Mouse (Mus musculus): ENCODE measurements around the gene Rassf5. TPM values are rescaled to one million over a fixed set of nuclear protein-coding genes. Genes with fewer than 3 reads are reported as not detected.

Rassf5 gene
- total RNA-seq, 2 experiments from 2014 or later, result 11.1 to 14.1 TPM

DNA sequence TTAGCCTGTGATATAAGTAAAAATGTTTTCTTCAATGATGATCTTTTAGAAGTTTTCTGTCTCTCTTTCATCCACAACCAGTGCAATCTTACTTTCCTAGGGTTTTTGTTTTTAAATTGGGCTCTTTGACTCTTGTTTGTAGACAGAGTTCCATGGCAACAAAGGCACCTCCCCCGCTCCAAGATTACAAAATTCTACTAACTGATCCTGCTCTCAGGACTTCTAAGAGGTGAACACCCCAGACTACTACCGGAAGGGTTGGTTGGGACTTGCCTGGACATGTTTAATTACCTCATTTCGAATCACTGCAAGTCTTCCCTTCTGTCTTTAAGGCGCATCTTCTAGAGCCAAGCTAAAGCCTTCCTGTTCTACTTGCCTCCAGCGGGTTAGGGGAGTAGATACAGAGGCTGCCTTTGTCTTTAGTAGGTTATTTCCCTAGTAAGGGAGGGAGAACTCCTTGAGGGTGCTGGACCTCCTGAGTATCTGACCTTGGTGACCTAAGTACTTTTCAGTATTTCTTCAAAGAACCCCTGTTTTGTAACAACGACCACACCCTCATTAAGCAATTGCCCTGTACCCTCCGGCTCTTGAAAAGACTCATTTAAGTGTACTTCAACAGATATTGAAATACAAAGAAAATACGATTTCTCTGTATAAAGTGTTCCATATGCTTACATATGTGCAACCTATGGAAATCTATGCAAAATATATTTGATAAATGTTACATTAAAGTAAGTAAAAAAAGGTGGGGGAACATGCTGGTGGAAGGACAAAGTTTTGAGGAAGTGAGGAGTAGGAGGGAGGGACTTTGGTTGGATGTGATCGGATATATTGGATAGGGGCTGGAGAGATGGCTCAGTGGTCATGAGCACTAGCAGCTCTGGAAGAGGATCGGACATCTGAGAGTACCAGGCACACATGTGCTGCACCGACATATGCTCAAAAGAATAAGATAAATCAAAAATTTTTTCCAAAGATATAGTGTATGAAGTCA lies 105.7 kb downstream of the Rassf5 start:
- no peak for DNase-seq (ENCODE audit: low spot score in 2 of 2)

- DNase-seq (ENCODE audit: low spot score in 2 of 2), result peak; percentile 77 to 80
These were observed 106.7 kb downstream of the Rassf5 start, which contains the start of gene Dyrk3 for GRCm38 (mm10) chr1:131138191-131139016. Gene Dyrk3, minus strand, starts transcription at chr1:131138340.

GRCm38 (mm10) chr1:131137717-131138118 lies 107.3 kb downstream of the Rassf5 start:
- DNase-seq (ENCODE audit: low spot score in 2 of 2), result no peak

DNA sequence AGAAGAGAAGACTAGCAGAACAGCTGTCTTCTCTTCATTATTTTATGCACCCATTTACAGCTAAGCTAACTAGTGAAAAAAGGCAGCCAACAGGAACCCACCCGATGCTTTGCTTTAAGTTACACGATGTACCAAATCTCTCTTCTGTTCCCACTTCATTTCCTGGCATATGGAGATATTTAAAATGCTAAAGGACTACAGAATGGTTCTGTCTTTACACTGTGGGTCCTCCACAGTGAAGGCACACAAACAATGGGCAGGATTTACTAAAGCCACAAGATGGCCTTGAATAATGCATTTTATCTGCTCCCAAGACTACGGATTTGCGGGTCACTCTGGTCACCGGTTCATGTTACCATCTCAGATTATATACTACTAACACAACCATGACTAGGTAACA lies 107.9 kb downstream of the Rassf5 start:
- DNase-seq (ENCODE audit: low spot score in 2 of 2), result no peak

GRCm38 (mm10) chr1:131135960-131136629 lies 109.0 kb downstream of the Rassf5 start:
- DNase-seq (ENCODE audit: low spot score in 2 of 2), result no peak

DNA sequence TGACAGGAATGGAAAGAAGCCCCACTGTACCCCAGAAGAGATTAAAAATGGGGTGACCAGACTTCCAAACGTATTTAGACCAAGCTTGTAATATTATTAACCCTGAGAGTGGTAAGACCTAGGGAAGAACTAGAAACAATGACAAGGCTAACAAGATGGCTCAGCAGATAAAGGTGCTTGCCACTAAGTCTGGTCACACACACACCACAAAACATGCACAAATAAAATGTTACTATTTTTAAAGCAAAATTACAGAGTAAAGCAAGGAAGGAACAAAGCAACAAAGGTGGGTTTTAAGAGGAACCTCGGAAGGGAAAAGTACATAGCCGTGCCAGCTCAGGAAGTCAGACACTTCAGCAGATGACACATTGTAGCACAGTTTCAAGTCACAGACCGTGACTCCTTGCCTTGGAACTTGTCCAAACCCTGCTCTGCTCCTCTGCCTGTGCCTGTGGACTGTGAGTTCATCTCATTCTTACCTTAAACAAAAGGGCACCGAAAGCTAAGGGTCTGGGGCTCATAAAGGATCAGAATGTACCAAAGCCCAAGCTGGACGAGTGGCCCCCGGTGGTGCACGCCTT lies 110.0 kb downstream of the Rassf5 start:
- DNase-seq (ENCODE audit: low spot score in 2 of 2), result peak in 1 of 2 experiments; percentile 27

DNA sequence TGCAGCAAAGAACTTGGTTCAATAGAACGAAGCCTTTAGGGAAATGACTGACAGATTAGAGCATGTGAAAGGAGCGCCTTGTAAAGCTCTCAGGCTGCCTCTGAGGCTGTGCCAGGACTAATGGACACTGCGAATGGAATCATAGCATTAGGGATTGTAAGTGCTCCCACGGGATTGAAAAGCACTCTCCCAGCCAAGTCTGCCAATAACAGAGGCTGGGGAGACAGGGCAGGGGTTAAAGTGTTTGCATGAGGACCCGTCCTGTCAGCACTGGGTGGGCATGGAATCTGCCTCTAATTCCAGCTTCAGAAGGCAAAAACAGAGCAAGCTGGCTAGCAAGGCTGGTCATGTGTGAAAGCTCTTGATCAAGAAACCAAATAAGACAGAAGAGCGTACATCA lies 110.8 kb downstream of the Rassf5 start:
- DNase-seq (ENCODE audit: low spot score in 2 of 2), result no peak

Other genes starting within 250 kb of the Rassf5 start
- gene Il10, start 225.4 kb downstream of the Rassf5 start, total RNA-seq (2021), result not detected
- 100 to 1,000 TPM; 152 to 160 TPM for gene Mapkapk2, start 147.4 kb downstream of the Rassf5 start, total RNA-seq (2021)
- 1 to 10 TPM; 7.9 to 8.4 TPM for gene Dyrk3, start 106.9 kb downstream of the Rassf5 start, total RNA-seq (2021)
- gene Eif2d, start 92.1 kb downstream of the Rassf5 start, total RNA-seq (2021), result 10 to 100 TPM; 47.4 to 49.9 TPM
- 10 to 100 TPM; 19.5 to 20.0 TPM for gene Ikbke, start 34.3 kb upstream of the Rassf5 start, total RNA-seq (2021)

Measured in adrenal gland, postnatal 4 days (tissue).